Mouse (Mus musculus): ENCODE results near the gene Mast4.
"Not testable (repeated sequence)": the region's sequence is repeated elsewhere in the genome, so short reads cannot be mapped to it uniquely, and the experiment has no call there.

The Mast4 gene

GRCm38 (mm10) chr13:102733063-102733462, 601.2 kb downstream of the Mast4 start:
- DNase-seq = no peak

DNA sequence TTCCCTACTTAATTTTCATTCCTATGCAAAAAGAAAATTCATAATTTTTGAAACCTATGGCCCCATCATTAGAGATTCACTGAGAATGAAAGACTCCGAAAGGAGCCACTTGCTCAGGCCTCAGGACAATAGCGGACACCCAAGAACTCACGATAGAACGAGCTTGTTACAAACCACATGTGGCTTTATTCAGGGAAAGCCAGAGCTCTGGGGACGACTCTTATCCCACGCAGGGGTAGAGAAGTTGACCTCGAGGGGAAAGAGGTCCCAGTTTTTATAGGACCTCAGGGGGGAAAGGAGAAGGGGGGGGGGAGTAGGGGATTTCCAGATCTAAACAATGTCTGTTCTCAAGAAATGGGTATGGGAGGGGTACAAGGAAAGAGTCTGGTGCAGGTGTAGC, 605.3 kb downstream of the Mast4 start:
- not testable (repeated sequence) for DNase-seq

DNA sequence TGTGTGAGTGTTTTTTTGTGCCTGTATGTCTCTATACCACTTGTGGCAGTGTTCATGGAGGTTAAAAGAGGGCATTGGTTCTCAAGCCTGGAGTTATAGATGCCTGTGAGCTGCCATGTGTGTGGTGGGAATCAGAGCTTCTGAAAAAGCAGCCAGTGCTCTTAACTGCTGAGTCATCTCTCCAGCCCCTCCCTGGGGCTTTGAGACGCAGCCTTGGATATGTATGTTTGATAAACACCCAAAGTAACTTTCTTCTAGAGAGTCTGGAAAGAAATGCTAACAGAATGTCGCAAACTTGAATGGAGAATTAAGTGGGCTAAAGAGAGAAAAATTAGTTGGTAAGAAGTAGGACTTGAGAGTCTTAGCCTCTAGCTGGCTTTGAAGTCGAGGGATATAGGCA, 606.3 kb downstream of the Mast4 start:
- no peak for DNase-seq

GRCm38 (mm10) chr13:102726876-102727275, 607.4 kb downstream of the Mast4 start:
- no peak for DNase-seq

DNA sequence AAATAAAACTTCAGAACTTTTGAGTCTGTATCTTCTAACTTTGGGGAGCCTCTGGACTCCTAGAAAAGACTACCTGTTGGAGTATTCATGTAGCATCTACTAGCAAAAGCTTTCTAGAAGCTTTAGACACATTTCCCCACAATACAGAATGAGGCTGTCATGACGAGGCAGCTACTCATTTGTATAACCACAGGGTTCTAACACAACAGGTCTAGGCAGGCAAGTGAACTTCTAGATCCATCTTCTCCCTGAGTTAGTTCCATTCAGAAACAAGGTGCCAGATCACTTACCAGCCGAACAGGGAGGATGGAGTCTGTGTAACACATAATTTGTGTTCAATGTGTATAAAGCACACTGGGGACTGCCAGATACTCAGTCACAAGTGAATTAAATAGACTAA, 608.4 kb downstream of the Mast4 start:
- DNase-seq = no peak

GRCm38 (mm10) chr13:102725416-102725815, 608.9 kb downstream of the Mast4 start:
- DNase-seq = no peak

DNA sequence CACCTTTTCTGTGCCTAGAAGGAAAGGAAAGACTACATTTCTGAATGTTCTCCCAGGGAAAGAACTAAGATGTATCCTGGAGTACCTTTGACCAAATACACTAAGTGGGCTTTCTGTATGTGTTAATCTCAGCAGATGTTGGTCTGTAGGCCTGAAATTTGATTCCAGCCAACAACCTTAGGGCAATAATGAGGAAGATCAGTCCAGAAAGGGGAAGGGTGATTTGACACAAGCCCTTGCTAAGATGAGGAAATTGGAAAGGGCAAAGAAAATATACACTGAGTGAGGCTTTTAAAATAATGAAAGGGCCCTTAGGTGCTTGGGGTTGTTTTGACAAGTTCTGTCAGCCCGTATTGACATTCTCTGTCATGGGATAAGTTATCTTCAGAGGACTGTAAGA, 617.3 kb downstream of the Mast4 start:
- no peak for DNase-seq

GRCm38 (mm10) chr13:102700744-102701143, 633.6 kb downstream of the Mast4 start:
- DNase-seq = no peak

GRCm38 (mm10) chr13:102700176-102700575, 634.1 kb downstream of the Mast4 start:
- no peak for DNase-seq

GRCm38 (mm10) chr13:102698751-102699323, 635.5 kb downstream of the Mast4 start:
- DNase-seq = peak; percentile 59

DNA sequence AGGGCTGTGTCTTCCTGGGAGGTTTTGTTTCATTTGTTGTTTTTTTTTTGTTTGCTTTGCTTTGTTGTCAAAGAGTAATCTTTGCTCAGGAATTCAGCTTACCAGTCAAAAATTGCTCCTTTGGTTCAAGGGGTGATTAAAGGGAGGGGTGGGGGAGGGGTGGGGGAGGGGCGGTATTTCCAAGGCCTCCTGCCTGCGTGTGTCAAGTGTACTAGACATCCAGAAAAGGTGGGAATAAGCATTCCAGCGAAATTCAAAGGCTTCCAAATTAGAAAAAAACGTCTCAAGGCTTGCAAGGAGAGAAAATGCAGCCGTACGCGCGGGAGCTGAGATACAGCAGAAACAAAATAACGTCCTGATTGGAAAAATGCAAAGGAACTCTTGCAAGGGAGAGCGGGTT, 636.0 kb downstream of the Mast4 start:
- no peak for DNase-seq

GRCm38 (mm10) chr13:102695121-102695905, 639.0 kb downstream of the Mast4 start:
- no peak for DNase-seq

DNA sequence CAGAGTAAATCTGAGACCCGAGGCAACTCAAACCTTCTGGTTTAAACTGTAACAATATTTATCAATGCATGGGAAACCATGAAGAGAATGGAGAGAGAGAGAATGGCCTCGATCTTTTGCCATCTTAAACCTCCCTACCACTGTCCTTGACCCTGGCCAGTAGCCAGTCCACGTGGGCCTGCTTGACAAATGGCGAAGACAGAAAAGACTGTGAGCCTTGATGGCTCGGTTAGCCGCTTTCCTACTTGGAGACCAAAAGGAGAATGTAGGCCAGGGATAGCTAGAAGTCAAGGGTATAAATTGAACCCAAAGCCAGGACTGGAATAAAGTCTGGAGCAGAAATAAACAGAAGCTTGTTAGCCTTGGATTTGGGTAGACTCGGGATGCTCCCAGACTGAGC, 640.1 kb downstream of the Mast4 start:
- DNase-seq = no peak

GRCm38 (mm10) chr13:102693341-102693801, 640.9 kb downstream of the Mast4 start, which contains the start of gene Cd180:
Gene Cd180 (plus strand): TSS chr13:102693558.
- peak; percentile 19 for DNase-seq

- no peak for DNase-seq
Measured at GRCm38 (mm10) chr13:102691408-102692150, 642.7 kb downstream of the Mast4 start.

DNA sequence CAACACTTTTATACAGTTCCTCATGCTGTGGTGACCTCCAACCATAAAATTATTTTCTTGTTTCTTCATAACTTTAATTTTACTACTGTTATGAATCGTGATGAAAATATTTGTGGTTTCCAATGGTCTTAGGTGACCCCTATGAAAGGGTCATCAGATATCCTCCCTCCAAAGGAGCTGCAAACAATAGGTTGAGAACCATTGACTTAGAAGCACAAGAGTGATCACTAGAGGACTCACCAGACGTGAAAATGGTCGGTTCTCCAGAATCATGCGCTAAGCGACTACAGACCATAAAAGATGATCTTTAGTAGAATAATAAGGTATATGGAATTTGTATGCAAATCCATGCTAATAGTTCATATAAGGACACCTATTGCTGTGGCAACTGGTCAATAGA, 644.1 kb downstream of the Mast4 start:
- DNase-seq = no peak

GRCm38 (mm10) chr13:102689201-102690090, 644.9 kb downstream of the Mast4 start:
- no peak for DNase-seq

DNA sequence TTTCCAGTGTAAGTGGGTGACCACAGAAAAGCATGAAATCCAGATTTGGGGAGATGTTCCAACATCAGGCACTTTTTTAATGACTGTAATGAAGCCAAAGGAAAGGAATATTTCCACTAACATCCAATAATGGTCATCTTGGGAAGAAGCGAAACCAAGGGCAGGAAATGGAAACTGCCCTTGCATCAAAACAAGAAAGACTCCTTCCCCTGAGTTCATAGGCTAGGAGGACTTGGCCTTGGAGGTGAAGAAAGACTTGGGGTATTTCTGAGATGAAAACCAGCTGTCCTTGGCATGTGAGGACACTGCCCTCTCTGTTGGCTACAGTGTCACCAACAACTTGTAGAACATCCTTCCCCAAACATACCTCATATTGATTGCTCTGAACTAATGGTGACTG, 646.2 kb downstream of the Mast4 start:
- DNase-seq = no peak

DNA sequence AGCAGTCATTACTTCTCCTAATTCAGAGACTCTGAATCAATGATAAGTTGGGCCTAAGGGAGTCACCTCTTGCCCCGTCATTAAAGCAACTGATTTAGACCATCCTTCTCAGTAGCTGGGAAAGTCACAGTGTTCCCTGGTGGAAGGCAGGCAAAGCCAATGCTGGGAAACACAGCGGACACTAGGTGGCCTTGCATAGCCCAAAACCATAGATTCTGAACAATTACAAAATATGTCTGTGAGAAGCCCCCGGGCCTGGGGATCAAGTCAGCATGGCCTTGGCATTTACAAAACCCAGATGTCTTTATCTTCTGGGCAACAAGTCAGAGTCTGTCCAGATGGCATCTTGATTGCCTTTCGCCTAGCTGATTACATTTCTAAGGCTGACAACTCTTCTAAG, 649.4 kb downstream of the Mast4 start:
- no peak for DNase-seq

All from right cerebral cortex, postnatal 14 days (tissue).